Mouse (Mus musculus) embryo, embryonic 10 days (tissue): ENCODE data around the gene Spc24.

ENCODE experiments used
- DNase-seq: peaks from one replicate; pipeline ENCODE4 v3.0.0-alpha.2; 2015; ENCODE audit warnings: low spot score

Gene Spc24

DNA sequence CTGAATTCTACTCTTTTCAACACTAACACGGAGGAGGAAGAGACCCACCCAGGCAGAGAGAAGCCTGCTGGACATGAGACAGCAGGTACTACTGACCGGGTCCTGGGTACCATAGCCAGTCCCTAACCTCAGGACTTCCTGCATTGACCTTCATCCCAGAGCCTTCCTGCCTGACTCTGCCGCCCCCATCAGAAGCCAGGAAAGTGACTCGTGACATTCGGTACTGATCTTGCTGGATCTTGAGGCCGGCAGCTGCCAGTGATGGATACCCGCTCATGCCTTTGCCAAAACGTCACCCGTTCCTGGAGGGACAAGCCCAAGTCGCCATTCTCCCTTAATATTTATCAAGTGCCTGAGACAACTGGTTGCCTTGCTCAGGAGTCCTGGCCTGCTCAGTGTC lies 11.6 kb downstream of the Spc24 start:
- DNase-seq, result no peak

DNA sequence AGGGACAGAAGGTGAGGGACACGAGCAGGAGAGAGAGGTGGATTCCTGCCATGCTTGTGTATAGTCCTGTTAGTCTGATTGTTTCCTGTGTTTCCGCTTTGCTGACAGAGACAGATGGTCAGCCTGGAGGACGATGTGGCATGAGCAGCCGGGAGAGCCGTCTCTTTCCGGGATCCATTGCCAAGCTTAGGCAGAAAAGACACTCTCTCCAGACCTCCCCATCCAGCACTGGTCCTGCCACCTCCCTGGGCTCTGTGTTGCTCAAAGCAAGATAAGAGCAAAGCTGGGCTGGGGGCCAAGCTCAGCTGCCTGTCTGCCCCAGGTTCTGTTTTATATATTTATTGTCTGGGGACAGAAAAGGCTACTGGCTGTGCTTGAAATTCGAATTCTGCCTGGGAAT lies 12.1 kb downstream of the Spc24 start:
- DNase-seq, result no peak

DNA sequence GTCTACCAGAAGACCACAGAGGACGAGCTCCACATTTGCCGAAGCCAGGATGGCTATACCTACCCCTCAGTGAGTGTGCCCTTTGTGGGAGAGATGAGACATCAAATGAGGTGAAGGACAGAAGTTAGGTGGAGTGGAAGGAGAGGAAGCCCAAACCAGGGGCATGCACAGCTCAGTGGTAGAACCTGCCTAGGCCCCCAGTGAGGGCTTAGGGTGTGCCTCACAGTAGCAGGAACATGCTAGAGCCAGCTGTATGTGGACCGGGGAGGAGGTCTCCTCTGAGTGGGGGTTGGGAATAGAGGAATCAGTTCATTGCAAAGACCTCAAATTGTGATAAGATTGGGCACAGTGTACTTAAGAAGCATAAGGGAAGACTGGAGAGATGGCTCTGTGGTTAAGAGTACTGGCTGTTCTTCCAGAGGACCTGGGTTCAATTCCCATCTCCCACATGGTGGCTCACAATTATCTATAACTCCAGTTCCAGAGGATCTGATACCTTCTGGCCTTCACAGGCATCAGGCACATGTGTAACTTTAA lies 12.8 kb downstream of the Spc24 start:
- no peak for DNase-seq

DNA sequence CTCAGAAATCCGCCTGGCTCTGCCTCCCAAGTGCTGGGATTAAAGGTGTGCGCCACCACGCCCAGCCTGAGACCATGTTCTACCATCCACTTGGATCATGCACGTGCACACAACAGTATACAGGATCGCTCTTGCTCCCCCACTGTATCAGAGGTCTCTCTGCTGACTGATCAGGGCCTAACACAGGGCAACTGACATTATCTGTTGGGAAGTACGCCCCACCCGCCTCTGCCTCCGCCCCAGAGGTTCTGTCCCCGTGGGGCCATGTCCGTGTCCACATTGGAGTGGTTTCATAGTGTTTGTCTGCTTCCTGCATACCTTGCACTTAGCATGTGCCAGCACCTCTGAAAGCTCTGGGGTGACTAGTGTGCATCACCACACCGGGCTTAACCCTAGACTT lies 18.6 kb downstream of the Spc24 start:
- DNase-seq, result no peak

DNA sequence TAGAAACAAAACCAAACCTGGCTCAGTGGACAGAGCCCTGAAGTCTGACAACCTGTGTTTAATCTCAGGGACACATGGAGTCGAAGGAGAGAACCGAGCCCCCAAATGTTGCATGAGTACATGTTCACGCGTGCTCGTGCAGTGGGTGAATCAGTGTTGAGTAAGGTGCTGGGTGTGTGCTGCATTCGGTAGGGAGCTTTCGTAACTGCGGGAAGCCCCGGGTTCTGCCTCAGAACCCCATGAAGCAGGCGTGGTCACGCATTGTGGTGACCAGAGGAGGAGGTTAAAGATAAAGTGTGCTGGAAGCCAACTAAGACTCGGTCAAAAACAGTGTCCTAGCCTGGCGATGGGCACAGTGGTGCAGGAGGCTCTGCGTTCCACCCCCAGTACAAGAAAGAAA lies 19.7 kb downstream of the Spc24 start:
- no peak for DNase-seq

DNA sequence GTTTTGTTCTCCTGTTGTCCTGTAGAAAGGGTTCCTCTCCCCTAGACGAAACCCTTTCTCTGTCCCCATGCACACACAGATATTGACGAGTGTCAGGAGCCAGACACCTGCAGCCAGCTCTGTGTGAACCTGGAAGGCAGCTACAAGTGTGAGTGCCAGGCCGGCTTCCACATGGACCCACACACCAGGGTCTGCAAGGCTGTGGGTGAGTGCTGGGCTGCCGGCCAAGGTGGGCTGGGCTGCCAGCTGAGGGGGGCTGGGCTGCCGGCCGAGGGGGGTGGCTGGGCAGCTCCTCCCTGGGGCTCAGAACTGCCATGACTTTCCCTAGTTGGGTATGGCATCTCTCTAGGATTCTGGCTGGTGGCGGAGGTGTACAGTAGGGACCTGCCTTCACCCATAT lies 21.3 kb downstream of the Spc24 start:
- no peak for DNase-seq

DNA sequence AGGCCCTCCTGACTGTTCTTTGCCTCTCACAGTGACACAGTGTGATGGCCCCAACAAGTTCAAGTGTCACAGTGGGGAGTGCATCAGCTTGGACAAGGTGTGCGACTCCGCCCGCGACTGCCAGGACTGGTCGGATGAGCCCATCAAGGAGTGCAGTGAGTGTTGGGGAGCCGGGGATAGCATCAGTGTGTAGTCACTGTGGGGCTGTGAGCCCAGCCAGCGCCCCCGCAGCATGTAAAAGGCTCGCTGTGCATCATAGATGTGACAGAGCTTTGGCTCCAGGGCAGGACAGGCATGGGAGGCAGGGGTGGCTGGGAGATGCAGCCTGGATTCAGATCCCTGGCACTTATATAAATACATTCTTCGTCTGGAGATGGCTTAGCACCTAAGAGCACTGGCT lies 22.9 kb downstream of the Spc24 start:
- DNase-seq, result no peak

DNA sequence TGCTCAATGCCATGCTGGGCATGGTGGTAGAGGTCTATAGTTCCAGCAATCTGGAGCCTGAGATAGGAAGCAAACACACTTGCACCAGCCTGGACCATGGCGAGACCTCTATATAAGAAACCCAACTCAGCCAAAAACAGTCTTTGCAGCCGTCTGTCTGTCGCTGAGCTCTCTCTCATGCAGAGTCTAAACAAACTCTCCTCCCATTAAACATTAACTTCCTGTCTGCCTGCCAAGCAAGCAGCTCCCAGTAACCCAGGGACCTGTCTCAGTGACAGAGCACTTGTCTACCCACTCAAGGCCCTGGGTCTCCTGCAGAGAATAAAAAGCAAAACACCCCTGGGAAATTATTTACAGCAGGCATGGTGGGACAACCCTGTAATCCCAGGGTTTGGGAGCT lies 23.5 kb downstream of the Spc24 start:
- DNase-seq, result no peak

DNA sequence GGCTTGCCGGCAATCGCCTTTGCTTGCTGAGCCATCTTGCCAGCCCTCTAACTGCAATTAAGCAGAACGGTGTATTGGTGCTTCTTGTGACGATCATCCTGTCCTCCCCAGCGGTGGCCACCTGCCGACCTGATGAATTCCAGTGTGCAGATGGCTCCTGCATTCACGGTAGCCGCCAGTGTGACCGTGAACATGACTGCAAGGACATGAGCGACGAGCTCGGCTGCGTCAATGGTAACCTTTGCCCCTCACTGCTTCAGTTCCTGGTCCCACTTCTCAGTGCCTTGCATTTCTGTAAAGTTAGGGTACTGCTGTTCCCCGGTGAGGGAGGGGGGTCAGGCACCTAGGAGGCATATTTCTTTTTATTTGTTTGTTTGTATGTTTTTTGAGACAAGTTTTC lies 25.0 kb downstream of the Spc24 start:
- DNase-seq, result no peak

DNA sequence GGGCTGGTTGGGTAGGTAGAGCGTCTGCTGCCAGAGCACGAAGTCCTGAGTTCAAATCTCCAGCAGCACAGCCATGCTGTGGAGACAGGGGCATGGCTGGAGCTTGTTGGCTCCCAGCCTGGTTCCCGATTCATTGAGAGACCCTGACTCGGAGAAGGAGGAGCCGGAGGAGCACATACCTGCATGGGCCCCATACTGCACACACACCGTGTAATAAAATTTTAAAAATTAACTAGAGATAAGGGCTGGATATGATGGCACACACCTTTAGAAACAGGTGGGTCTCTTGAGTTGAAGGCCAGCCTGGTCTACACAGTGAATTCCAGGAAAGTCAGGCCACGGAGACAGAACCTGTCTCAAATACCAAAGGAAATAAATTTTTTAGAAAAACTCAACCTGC lies 26.1 kb downstream of the Spc24 start:
- no peak for DNase-seq

DNA sequence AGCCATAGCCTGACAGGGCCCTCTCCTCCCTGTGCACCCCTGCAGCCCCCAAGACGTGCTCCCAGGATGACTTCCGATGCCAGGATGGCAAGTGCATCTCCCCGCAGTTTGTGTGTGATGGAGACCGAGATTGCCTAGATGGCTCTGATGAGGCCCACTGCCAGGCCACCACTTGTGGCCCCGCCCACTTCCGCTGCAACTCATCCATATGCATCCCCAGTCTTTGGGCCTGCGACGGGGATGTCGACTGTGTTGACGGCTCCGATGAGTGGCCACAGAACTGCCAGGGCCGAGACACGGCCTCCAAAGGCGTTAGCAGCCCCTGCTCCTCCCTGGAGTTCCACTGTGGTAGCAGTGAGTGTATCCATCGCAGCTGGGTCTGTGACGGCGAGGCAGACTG lies 26.7 kb downstream of the Spc24 start:
- no peak for DNase-seq

DNA sequence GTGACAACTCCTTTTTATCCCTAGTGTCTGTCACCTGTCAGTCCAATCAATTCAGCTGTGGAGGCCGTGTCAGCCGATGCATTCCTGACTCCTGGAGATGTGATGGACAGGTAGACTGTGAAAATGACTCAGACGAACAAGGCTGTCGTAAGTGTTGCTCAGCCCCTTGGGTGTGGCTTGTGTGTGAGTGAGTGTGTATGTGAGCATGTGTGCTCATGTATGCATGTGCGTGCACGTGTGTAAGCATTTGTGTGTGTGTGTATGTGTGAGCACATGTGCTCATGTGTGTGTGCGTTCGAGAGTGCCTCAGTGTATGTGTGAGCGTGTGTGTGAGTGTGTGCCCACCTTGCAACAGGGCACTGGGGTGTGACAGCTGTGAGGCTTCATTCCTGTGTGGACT lies 27.8 kb downstream of the Spc24 start:
- DNase-seq, result no peak

DNA sequence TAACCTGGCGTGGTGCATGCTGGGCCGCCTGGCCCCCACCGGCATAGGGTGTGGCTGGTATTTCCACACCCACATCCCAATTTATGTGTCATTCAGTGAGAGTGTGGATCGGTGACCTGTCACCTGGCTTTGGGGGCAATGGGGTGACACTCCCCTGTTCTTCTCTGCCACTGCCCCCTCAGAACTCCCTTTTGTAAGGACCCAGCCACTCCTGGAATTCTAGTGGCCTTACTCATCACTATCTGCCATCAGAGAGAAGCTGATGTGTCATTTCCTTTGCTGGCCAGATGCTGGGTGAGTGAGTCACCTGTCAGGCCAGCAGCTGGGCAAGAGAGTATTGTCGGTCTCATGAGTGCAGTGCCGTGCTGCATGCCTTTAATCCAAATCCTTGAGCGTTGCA lies 30.8 kb downstream of the Spc24 start:
- no peak for DNase-seq

DNA sequence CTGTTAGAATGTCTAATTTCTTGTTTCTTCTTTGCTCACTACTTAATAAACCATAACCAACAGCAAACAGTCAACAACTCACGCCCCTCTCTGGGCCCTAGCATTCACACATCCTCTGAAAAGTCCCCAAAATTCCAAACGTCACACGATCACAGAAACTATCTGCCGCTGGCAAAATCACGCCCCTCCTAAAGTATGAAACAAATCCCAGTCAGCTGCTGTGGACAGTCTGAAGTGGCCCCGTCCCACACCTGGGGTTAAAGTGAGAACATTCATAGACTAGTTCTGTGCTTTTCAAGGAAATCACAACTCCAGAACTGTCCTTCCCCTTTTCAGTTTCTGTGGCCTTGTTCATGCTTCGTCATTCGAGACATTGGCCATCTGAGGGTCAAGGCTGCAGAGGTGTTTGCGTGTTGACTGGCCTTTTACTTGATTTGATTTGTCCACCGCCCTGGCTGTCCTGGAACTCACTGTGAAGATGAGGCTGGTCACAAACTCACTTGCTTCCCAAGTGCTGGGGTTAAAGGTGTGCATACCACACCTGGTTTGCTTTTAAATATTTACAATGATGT lies 31.8 kb downstream of the Spc24 start:
- no peak for DNase-seq

DNA sequence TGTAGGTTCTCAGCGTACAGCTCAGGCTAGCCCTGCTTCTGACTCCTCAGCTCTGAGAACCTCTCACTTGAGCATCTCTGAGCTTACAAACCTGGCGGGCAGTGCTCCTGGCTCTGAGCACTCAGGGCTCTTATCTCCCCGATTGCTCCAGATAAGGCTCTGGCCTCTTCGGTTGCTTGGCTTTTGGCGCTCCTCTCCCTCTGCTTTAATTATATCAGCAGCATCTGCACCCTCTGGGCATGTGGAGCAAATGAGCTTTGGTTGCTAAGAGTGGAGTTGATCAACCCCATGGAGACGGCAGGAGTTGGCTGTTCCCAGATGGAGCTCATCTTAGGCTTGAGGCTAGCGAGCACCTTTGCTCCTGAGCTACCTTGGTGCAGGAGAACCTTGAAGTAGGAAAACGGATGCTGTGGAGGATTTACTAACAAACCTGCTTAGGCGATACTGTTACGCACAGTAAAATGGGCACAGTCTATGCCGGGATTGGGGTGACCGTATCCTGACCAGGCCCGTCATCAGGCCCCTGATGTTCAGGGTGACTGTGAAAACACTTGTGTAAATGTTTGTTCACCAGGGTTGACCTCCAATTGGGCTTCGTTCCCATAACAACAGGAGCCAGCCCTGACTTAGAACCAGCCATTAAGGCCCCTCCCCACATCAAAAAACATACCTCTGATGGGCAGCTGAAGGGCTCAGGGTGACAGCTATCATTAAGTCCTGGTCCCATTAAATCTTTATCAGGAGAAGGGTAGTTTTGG lies 33.7 kb downstream of the Spc24 start:
- no peak for DNase-seq

DNA sequence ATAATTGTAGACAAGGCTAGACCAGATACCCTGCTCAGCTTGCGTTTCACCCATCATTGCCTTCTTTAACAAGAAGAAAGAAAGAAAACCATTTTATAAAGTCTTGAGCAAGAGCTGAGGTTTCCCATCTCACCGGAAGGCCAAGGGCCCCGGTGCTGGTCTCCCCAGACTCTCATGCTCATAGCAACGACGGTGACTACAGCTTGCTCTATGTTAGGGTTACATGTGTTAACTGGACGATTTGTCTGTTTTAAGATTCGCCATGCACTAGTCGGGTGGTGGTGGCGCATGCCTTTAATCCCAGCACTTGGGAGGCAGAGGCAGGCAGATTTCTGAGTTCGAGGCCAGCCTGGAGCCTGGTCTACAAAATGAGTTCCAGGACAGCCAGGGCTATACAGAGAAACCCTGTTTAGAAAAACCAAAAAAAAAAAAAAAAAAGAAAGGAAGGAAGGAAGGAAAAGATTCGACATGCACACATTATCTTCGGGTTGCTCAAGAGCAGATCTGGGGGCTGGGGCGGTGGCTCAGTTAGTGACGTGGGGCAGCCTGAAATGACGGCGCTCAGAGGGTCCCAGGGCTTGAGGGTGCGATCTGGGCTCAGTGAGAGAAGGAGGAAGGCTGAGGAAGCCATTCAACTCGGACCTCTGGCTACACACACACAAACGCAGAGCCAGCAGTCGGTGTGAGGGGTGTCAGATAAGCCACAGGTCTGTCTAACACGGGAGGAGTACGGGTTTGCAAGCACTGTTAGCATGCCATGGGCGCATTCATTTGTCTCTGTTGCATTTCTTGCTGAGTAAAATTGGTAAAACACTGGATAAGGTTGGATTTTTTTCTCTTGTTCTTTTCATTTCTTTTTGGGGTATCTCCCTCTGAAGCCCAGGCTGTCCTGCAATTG lies 34.6 kb downstream of the Spc24 start:
- DNase-seq, result no peak

DNA sequence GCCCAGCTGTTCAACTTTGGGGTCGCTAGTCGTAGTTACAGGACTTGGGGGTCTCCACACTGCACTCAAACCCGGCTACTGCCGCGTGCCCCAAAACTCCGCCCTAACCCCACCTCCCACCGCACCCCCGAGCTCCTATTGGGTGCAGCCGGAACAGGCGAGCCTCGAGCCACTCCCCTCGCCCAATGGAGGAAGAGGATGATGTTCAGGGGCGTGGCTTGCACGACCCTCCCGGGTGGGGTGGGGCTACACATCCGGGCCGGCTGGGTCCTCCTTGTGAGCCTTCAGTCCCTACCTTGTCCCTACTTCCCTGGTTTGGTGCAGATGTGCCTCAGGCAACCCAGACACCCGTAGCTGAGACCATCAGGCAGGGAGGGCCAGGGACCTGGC lies 36.0 kb downstream of the Spc24 start:
- DNase-seq, result peak; percentile 97

DNA sequence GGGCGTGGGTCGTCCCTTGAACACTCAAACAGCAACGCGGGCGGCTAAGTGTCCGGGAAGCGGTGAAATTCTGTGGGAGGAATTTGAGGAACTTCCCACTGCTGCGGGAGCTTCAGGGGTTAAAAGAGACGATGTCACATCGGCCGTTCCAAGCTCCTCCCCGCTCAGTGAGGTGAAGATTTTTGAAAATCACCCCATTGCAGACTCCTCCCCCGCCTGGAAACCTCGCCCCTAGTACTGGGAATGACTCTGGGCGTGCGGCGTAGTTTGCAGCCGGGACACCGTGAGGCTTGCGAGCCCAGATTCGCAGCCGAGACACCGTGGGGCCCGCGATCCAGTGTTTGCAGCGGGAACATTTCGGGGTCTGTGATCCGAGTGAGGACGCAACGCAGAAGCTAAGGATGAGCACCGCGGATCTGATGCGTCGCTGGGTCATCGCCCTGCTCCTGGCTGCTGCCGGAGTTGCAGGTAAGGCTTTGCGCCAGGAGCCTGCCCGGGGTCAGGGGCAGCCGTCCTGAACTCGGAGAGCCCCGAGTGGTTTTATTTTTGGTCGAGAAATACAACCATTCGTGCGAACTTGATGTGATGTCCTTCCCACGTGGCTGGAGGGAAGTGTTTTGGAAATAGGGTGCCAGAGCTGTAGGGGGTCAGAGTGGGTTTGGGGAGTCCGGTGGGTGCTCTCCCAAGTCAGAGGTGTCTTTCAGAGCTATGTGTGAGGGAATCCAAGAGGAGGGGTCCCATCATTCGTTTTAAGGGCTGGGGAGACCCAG lies 36.5 kb downstream of the Spc24 start, which contains the start of gene Ldlr:
Gene Ldlr, plus strand, starts transcription at position 107 of the 770 bp plus-strand sequence.
- DNase-seq, result peak; percentile 95

DNA sequence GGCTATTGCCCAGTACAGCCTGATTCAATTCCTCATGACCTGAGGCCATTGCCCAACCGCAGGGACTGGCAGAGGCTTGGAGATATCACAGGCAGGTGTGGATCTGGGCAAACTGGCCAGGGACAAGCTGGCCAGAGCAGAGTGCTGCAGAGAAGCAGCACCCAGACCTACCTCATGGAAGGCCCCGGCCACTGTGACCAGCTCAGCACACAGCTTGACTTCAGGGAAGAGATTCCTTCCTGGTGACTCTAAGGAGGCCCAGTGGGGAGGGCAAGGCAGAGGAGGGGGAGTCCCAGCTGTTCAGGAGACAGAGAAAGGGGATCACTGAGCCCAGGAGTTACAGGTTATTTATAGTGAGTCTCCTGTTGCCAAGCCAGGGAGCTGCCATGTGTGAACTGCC lies 39.1 kb downstream of the Spc24 start:
- no peak for DNase-seq

DNA sequence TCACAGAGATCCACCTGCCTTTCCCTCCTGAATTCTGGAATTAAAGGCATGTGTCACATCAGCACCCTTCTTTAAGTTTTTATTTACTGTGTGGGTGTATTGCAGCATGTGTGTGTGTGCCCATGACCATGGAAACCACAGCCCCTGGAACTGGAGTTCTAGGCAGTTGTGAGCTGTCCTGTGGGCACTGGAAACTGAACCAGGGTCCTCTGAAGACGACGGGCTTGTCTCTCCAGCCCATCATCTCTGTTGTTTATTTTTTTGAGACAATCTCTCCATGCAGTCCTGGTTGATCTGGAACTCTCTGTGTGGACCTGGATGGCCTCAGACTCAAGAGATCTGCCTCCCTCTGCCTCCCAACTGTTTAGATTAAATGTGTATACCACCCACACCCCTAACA lies 43.1 kb downstream of the Spc24 start:
- no peak for DNase-seq

DNA sequence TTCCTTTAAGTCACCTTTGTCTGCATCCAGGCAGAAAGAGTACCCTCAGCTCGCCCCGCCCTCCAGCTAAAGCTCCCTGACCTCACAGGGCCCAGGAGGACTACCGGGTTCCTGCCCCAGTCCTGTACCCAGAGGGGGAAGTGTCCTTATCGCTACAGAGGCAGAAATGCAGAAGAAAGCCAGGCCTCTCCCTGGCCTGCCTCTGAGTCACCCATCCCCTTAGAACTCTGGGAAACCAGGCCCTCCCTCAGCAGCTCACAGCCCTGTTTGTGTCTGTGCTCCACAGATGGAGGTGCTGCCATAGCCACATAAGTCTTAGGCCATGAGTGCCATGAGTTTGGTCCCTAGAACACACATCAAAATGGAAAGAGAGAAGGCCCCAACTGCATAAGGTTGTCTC lies 44.8 kb downstream of the Spc24 start:
- DNase-seq, result no peak

DNA sequence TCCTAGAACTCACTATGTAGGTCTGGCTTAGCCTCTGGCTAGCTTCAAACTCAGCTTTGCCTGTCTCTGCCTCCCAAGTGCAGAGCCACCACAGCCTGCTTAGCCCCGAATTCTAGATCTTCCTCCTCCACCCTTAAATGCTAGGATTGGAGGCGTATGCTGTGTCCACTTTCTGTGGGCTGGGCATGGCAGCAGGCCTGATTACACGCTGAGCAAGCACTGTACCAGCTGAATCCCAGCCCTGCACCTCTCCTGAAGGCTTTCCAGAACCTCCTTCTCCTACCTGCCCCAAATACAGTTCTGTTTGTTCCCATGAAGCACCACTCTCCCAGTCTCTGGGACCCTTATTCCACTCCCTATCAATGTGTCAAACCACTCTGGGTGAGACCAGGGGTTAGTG lies 50.8 kb downstream of the Spc24 start:
- no peak for DNase-seq
